Mouse (Mus musculus) small intestine, adult 2 months (tissue): ENCODE data around the gene Fnbp4.

ENCODE experiments used
- CTCF ChIP-seq: fragments of 200-500 bp; IDR thresholded peaks from 2 replicates; pipeline ENCODE4 v1.5.1; 2012; ENCODE audit warnings: low read depth, mild to moderate bottlenecking, control low read depth, inconsistent platforms, low read length, moderate library complexity, mixed read lengths; ENCODE audit not compliant: insufficient replicate concordance, insufficient read length; ENCODE audit errors: extremely low read depth
- POLR2A ChIP-seq: fragments of 200-500 bp; IDR thresholded peaks from 2 replicates; pipeline ENCODE4 v1.6.1; 2012; ENCODE audit warnings: low read depth, mild to moderate bottlenecking, control low read depth, inconsistent platforms, low read length, moderate library complexity

DNA sequence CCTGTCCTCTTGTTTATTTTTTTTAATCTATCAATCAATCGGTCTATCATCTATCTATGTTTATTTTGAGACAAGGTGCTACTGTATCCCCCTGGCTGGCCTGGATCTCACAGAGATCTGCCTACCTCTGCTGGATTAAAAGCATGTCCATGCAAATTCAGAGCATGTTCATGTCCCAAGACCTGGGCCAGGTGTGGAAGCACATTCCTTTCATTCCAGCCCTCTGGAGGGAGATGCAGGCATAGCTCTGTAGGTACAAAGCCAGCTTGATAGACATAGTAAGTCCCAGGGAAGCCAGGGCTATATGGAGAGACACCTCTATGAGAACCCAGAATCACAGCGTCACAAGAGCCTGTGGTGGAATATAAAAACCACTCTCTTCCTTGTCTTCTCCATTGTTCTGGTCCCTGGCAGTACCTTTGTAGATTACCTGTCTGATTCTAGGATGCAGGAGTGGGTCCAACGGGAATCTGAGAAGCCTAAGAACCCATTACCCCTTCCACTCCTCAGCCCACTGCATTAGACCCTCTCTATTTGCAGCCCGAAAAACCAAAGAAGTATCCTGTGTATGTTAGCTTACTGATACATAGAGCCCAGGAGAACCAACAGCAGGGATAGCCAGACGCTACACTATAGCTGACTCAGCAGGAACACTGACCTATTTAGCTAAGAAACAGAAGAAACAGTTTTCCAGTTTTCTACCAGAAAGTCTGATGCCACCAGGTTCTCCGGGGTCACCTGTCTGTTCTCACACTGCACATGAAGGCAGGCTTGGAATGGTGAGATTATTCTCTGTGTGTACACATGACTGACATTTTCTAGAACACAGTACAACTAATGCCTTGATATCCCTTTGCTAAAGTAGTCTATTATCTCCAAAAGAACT, 63.3 kb downstream of the Fnbp4 start:
- TF ChIP-seq CTCF (no peak), POLR2A (no peak)
